Mouse (Mus musculus): ENCODE data around the gene Plcd3. TPM values are rescaled to one million over a fixed set of nuclear protein-coding genes. Genes with fewer than 3 reads are reported as not detected.
A peak's percentile ranks its signal among the peaks of the same experiment; 100 is the strongest.

Plcd3 gene
- total and polyA plus RNA-seq, 3 experiments, result 2.0 to 2.6 TPM; not detected in 1

DNA sequence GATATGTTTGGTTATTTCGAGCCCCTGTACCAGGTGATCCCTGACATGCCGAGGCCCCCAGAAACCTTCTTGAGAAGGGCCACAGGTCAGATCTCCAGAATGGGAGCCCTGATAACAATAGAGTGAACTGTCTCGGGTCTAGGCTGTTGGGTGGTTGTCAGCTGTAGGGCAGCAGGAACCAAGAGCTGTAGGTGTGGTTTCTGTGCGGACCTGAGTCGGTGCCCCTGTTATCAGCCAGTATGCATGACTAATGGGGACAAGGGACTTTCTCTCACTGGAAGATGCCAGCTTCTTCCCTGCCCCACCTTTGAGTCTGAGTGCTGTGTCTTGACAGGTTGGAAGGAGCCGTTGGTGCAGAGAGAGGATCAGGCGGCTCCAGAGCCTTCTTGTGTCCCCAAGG lies 3.0 kb upstream of the Plcd3 start (continued):
- peak; percentile 16; the same call in 1 of the 2 replicates for TF ChIP-seq NRF1 (IDR thresholded peaks at IDR 0.05; ENCODE audit: insufficient read depth, low read depth, low read length, poor library complexity, severe bottlenecking)
- peak; percentile 83 for TF ChIP-seq SIN3A (IDR thresholded peaks at IDR 0.05; ENCODE audit: low read length)
- TF ChIP-seq MAX (IDR thresholded peaks at IDR 0.05; ENCODE audit: low read length), result peak; percentile 62

DNA sequence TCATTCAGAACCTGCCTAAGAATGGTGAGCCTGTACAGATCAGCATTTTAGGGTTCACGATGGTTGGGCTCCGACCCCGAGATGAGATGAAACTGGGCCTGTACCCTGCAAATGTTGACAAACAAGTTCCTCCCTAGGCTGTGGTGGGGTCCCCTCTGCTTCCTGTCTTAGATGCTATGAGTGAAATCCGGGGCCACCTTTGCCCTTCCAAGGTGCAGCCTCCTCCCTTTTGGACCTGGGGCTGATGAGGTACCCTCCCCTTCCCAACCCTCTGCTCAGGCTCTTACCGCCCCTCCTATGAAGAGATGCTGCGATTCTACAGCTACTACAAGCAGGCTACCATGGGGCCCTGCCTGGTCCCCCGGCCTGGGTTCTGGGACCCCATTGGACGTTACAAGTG lies 2.2 kb upstream of the Plcd3 start:
- TF ChIP-seq GATA1 (IDR thresholded peaks at IDR 0.05; ENCODE audit: low read depth, low read length), result no peak
- TF ChIP-seq NELFE (IDR thresholded peaks at IDR 0.05; ENCODE audit: low read depth, low read length), result no peak
- no peak for TF ChIP-seq UBTF (IDR thresholded peaks at IDR 0.05; ENCODE audit: borderline replicate concordance, insufficient read depth, low read depth, low read length)
- TF ChIP-seq POLR2AphosphoS5 (IDR thresholded peaks at IDR 0.05; ENCODE audit: borderline replicate concordance, low read depth, low read length), result no peak
- TF ChIP-seq RCOR1 (IDR thresholded peaks at IDR 0.05; ENCODE audit: low read depth, low read length), result no peak
- no peak for TF ChIP-seq ZKSCAN1 (IDR thresholded peaks at IDR 0.05; ENCODE audit: low read depth, low read length)
- TF ChIP-seq MAZ (IDR thresholded peaks at IDR 0.05; ENCODE audit: low read depth, low read length), result no peak
- TF ChIP-seq MAX (IDR thresholded peaks at IDR 0.05; ENCODE audit: low read length), result no peak
- TF ChIP-seq RAD21 (IDR thresholded peaks at IDR 0.05; ENCODE audit: low read depth, low read length), result no peak
- no peak for TF ChIP-seq EP300 (IDR thresholded peaks at IDR 0.05; ENCODE audit: low read depth in 1 of 2, low read length in 2 of 2)
- TF ChIP-seq ELF1 (IDR thresholded peaks at IDR 0.05; ENCODE audit: low read depth, low read length), result no peak
- no peak for TF ChIP-seq TCF12 (IDR thresholded peaks at IDR 0.05; ENCODE audit: low read depth, low read length)
- TF ChIP-seq POLR2AphosphoS2 (IDR thresholded peaks at IDR 0.05; ENCODE audit: low read length), result no peak
- TF ChIP-seq MXI1 (IDR thresholded peaks at IDR 0.05; ENCODE audit: low read depth, low read length), result no peak
- no peak for TF ChIP-seq MYB (IDR thresholded peaks at IDR 0.05; ENCODE audit: low read depth, low read length)
- TF ChIP-seq CHD2 (IDR thresholded peaks at IDR 0.05; ENCODE audit: low read length), result no peak
- no peak for TF ChIP-seq CTCF (IDR thresholded peaks at IDR 0.05 in 2 of 3, conservative IDR thresholded peaks at IDR 0.05 in 1 of 3; ENCODE audit: control insufficient read depth in 1 of 3, insufficient read depth in 1 of 3, low read depth in 2 of 3, low read length in 3 of 3, poor library complexity in 1 of 3, severe bottlenecking in 1 of 3)
- TF ChIP-seq ETS1 (IDR thresholded peaks at IDR 0.05; ENCODE audit: low read depth, low read length), result no peak
- peak overlapping the region; percentile 7; the same call in 1 of the 2 replicates for H3K27ac ChIP-seq (ENCODE audit: control insufficient read depth, low read depth, low read length)
- DNase-seq (ENCODE audit: low read depth, low spot score), result peak; percentile 66
- no peaks in the 10 kb centered on the region for H3K9me3 ChIP-seq (replicated peaks; ENCODE audit: insufficient read depth, low read length)
- H3K9ac ChIP-seq (ENCODE audit: control insufficient read depth, low read depth, low read length, poor library complexity, severe bottlenecking), result peak overlapping the region; percentile 62
- no peaks in the 10 kb centered on the region; the same call in 1 of the 2 replicates for H3K79me2 ChIP-seq (ENCODE audit: control insufficient read depth, insufficient read depth, low read length, poor library complexity)
- peaks cover 0 to 9% of the 10 kb centered on the region in 2 experiments; a peak in 2 of 4 replicates for H3K36me3 ChIP-seq (ENCODE audit: control insufficient read depth in 1 of 2, insufficient read depth in 2 of 2, low read length in 2 of 2)
- H3K4me3 ChIP-seq (ENCODE audit: control insufficient read depth in 1 of 2, insufficient read depth in 1 of 2, low read depth in 2 of 2, low read length in 2 of 2), result peak overlapping the region; percentile 59 to 67
- peaks cover 9 to 20% of the 10 kb centered on the region in 2 experiments for H3K4me1 ChIP-seq (ENCODE audit: control insufficient read depth in 1 of 2, insufficient read depth in 2 of 2, low read length in 2 of 2)
- H3K27me3 ChIP-seq (ENCODE audit: control insufficient read depth in 1 of 2, insufficient read depth in 2 of 2, low read length in 2 of 2), result no peaks in the 10 kb centered on the region
